In the genomic region with DNA sequence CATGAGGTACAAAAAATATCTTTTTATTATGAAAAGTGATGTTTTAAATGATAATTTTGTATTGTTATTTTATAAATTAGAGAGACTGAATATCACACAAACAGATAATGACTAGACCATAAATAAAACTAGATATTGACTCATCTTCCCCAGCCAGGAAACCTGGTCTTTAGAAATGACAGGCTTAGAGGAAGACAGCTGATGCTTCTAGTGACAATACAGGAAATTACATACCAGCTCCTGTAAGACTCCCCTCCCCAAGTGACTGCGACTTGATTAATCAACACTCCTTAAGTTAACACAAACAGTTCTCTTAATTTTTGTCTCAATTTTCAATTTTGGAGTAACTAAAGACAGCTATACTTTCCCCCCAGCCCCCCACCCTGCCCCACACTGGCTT, we compare ENCODE assay signal across 40 mouse cellular contexts. TPM values are rescaled to one million over a fixed set of nuclear protein-coding genes. Genes with fewer than 3 reads are reported as not detected.
"Had no signal": no experiment of that assay in that cellular context is flagged by ENCODE, and none has a peak within 500 bp of the region (broad histone marks: within the 10 kb centered on the region; RNA-seq: fewer than 3 reads in every experiment).

No protein-coding gene starts in this region.

- H3K9me3 ChIP-seq: heart, embryonic 15.5 days; kidney, embryonic 15.5 days; limb, embryonic 10.5 days; liver, embryonic 13.5 days had no signal

- H3K4me3 ChIP-seq: gastrocnemius, adult 2 months; heart, embryonic 13.5 days; heart, embryonic 15.5 days; hindbrain, embryonic 13.5 days; hindbrain, embryonic 15.5 days; kidney, embryonic 15.5 days; left cerebral cortex, adult 2 months; limb, embryonic 10.5 days; limb, embryonic 12.5 days; liver, embryonic 13.5 days had no signal

- H3K4me1 ChIP-seq: heart, embryonic 13.5 days; heart, embryonic 15.5 days; hindbrain, embryonic 13.5 days; hindbrain, embryonic 15.5 days; kidney, embryonic 15.5 days; limb, embryonic 10.5 days; limb, embryonic 12.5 days; liver, embryonic 13.5 days had no signal

- H3K36me3 ChIP-seq: hindbrain, embryonic 15.5 days; liver, embryonic 13.5 days had no signal

- DNase-seq: gastrocnemius, adult 2 months; gastrocnemius, postnatal 10 days; gastrocnemius, postnatal 25 days; heart, adult 18-20 months; heart, postnatal 14 days; heart, postnatal 36 days; kidney, adult 11 months; kidney, adult 2 months; kidney, adult 9 months; kidney, postnatal 14 days; kidney, postnatal 36 days; layer of hippocampus, adult 9-11 months; liver; liver, embryonic 13.5 days had no signal

- H3K27me3 ChIP-seq: heart, embryonic 13.5 days; heart, embryonic 15.5 days; hindbrain, embryonic 13.5 days; hindbrain, embryonic 15.5 days; kidney, embryonic 15.5 days; limb, embryonic 12.5 days; liver, embryonic 13.5 days had no signal

- H3K27ac ChIP-seq: gastrocnemius, adult 2 months; heart, embryonic 13.5 days; heart, embryonic 15.5 days; hindbrain, embryonic 13.5 days; hindbrain, embryonic 15.5 days; hindbrain, postnatal 0 days; kidney, embryonic 15.5 days; kidney, postnatal 0 days; left cerebral cortex, adult 2 months; limb, embryonic 10.5 days; limb, embryonic 12.5 days; liver, embryonic 13.5 days had no signal

- ATAC-seq: hindbrain, postnatal 0 days; intestine, embryonic 16.5 days had no signal

RNA-seq across cellular contexts. Expression of a gene that starts 55.1 kb away (rescaled TPM):
- total RNA-seq: gastrocnemius, adult 2 months; gastrocnemius, postnatal 10 days; gastrocnemius, postnatal 25 days; gastrocnemius, postnatal 4 days; heart, adult 18-20 months; heart, adult 8-10 months; heart, postnatal 14 days; heart, postnatal 36 days; hematopoietic stem cell, adult 5-6 weeks; hindbrain, postnatal 0 days; layer of hippocampus, adult 18-20 months; layer of hippocampus, adult 8-10 months; layer of hippocampus, postnatal 25 days; left cerebral cortex, adult 2 months; left cerebral cortex, postnatal 14 days; left cerebral cortex, postnatal 36 days had no signal
- polyA plus RNA-seq: heart, embryonic 11.5 days; heart, embryonic 13.5 days; heart, embryonic 15.5 days; heart, postnatal 0 days; hindbrain, embryonic 11.5 days; hindbrain, embryonic 13.5 days; hindbrain, embryonic 15.5 days; hindbrain, postnatal 0 days; intestine, embryonic 14.5 days; intestine, embryonic 16.5 days; kidney, adult 2 months; kidney, embryonic 15.5 days; kidney, postnatal 0 days; large intestine, adult 2 months; limb, embryonic 10.5 days; limb, embryonic 12.5 days; limb, embryonic 14.5 days; liver, embryonic 11.5 days; liver, embryonic 13.5 days had no signal
